Mouse (Mus musculus): ENCODE results near the gene Psip1.

Gene Psip1

DNA sequence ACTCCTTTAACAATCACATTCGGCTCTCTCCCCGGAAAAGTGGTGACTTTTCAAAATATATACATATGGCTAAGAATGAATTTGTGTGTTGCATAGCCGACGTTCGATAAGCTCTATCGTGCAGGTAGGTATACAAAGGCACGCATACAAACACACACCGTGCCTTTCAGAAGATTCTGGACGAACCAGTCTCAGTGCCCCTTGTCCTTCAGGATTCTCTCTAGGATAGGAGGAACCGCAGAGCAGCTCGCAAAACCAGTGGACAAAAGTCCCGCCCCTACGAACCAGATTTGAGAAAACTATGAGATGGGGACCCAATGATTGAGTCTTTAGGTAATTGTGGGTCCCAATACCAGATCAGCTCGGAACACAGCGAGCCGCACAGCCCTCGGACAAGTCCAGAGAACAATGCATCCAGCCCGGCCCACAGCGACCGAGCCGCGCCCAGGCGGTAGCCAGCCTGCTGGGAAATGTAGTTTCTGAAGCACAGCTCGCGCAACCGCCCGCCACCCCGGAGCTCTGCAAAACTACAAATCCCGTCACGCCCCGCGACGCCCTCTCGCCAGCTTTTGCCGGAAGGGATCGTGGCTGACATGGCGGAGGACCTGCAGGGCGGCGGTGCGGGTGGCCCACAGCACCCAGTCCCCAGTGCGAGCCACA lies 69.0 kb downstream of the Psip1 start, which contains the start of gene Snapc3:
Gene Snapc3, plus strand, starts transcription at position 565 of the 660 bp plus-strand sequence.
- DNase-seq: peak; percentile 94

GRCm38 (mm10) chr4:83414241-83414824 lies 71.9 kb downstream of the Psip1 start:
- DNase-seq: no peak

- DNase-seq: no peak
Observed at GRCm38 (mm10) chr4:83412060-83412459, 74.2 kb downstream of the Psip1 start.

GRCm38 (mm10) chr4:83409867-83410505 lies 76.3 kb downstream of the Psip1 start:
- DNase-seq: no peak

GRCm38 (mm10) chr4:83407688-83408087 lies 78.6 kb downstream of the Psip1 start:
- no peak for DNase-seq

All from thymus, postnatal 25 days (tissue).